Mouse (Mus musculus) olfactory bulb, adult 2 months (tissue): ENCODE results near the gene Ifi214.
"Not testable (repeated sequence)": the region's sequence is repeated elsewhere in the genome, so short reads cannot be mapped to it uniquely, and the experiment has no call there.

Experiments used
- CTCF ChIP-seq: fragments of 200-500 bp; IDR thresholded peaks from 2 replicates; pipeline ENCODE4 v1.5.1; 2012; ENCODE audit warnings: low read depth, mild to moderate bottlenecking, low read length, moderate library complexity; ENCODE audit not compliant: insufficient read depth
- POLR2A ChIP-seq: fragments of 200-500 bp; IDR thresholded peaks from 2 replicates; pipeline ENCODE4 v1.6.1; 2012; ENCODE audit warnings: mild to moderate bottlenecking, low read depth, low read length, moderate library complexity; ENCODE audit not compliant: insufficient read depth

- TF ChIP-seq POLR2A, CTCF: not testable (repeated sequence)
Measured at GRCm38 (mm10) chr1:173481182-173481574, 54.6 kb downstream of the Ifi214 start.
